Mouse (Mus musculus) thymus, postnatal 0 days (tissue): Measurements from ENCODE around the gene Trp53bp2. TPM values are rescaled to one million over a fixed set of nuclear protein-coding genes. Genes with fewer than 3 reads are reported as not detected.

ENCODE experiments used
- DNase-seq: peaks from one replicate; pipeline ENCODE4 v3.0.0-alpha.2; 2015; ENCODE audit warnings: low spot score
- polyA plus RNA-seq: library from polyadenylated mRNA; unstranded; fragments of >200 nt; fragmentation: Nextera tagmentation; extraction: Ambion mirVana; gene quantifications from 2 replicates; pipeline ENCODE4 v1.2.1, GENCODE M21; 2015

Gene Trp53bp2
- 10.8 and 12.2 TPM in 2 replicates for polyA plus RNA-seq

- DNase-seq, result peak; percentile 99
These were observed at the start of gene Trp53bp2 for GRCm38 (mm10) chr1:182408684-182409327. Trp53bp2 (plus strand) TSS chr1:182409172.

GRCm38 (mm10) chr1:182362703-182363102 is 46.3 kb upstream of the Trp53bp2 start:
- DNase-seq, result no peak

GRCm38 (mm10) chr1:182363683-182364404 is 45.1 kb upstream of the Trp53bp2 start:
- no peak for DNase-seq

- DNase-seq, result no peak
These were observed 40.7 kb upstream of the Trp53bp2 start for GRCm38 (mm10) chr1:182368309-182368708.

- no peak for DNase-seq
These were observed 40.2 kb upstream of the Trp53bp2 start for GRCm38 (mm10) chr1:182368782-182369181.

GRCm38 (mm10) chr1:182369435-182369834 is 39.5 kb upstream of the Trp53bp2 start:
- DNase-seq, result no peak

GRCm38 (mm10) chr1:182371891-182372290 is 37.1 kb upstream of the Trp53bp2 start:
- no peak for DNase-seq

GRCm38 (mm10) chr1:182376221-182376620 is 32.8 kb upstream of the Trp53bp2 start:
- peak; percentile 64 for DNase-seq

GRCm38 (mm10) chr1:182376826-182377225 is 32.1 kb upstream of the Trp53bp2 start:
- DNase-seq, result no peak

- DNase-seq, result no peak
These were observed 31.5 kb upstream of the Trp53bp2 start for GRCm38 (mm10) chr1:182377519-182377918.

- DNase-seq, result no peak
These were observed 30.7 kb upstream of the Trp53bp2 start for GRCm38 (mm10) chr1:182378205-182378835.

GRCm38 (mm10) chr1:182378876-182379275 is 30.1 kb upstream of the Trp53bp2 start:
- no peak for DNase-seq

- no peak for DNase-seq
These were observed 28.3 kb upstream of the Trp53bp2 start for GRCm38 (mm10) chr1:182380683-182381082.

- no peak for DNase-seq
These were observed 27.6 kb upstream of the Trp53bp2 start for GRCm38 (mm10) chr1:182381327-182381726.

- DNase-seq, result no peak
These were observed 25.9 kb upstream of the Trp53bp2 start for GRCm38 (mm10) chr1:182383096-182383495.

- DNase-seq, result no peak
These were observed 22.5 kb upstream of the Trp53bp2 start for GRCm38 (mm10) chr1:182386449-182386848.

- DNase-seq, result no peak
These were observed 20.2 kb upstream of the Trp53bp2 start for GRCm38 (mm10) chr1:182388729-182389128.

GRCm38 (mm10) chr1:182398171-182398570 is 10.8 kb upstream of the Trp53bp2 start:
- DNase-seq, result no peak

- no peak for DNase-seq
These were observed 10.2 kb upstream of the Trp53bp2 start for GRCm38 (mm10) chr1:182398780-182399179.

GRCm38 (mm10) chr1:182399205-182399604 is 9.8 kb upstream of the Trp53bp2 start:
- no peak for DNase-seq

GRCm38 (mm10) chr1:182399908-182400307 is 9.1 kb upstream of the Trp53bp2 start:
- no peak for DNase-seq

GRCm38 (mm10) chr1:182403076-182403475 is 5.9 kb upstream of the Trp53bp2 start:
- no peak for DNase-seq
